Mouse (Mus musculus) lung, adult 2 months (tissue): ENCODE measurements around the gene Otop3.

Source experiments
- CTCF ChIP-seq: fragments of 200-500 bp; IDR thresholded peaks from 2 replicates; pipeline ENCODE4 v1.5.1; 2011; ENCODE audit warnings: mild to moderate bottlenecking, low read length, control low read depth; ENCODE audit not compliant: insufficient read depth
- POLR2A ChIP-seq: fragments of 200-500 bp; IDR thresholded peaks from 2 replicates; pipeline ENCODE4 v1.6.1; 2011; ENCODE audit warnings: low read depth, mild to moderate bottlenecking, control low read depth, low read length, borderline replicate concordance; ENCODE audit errors: extremely low read depth

DNA sequence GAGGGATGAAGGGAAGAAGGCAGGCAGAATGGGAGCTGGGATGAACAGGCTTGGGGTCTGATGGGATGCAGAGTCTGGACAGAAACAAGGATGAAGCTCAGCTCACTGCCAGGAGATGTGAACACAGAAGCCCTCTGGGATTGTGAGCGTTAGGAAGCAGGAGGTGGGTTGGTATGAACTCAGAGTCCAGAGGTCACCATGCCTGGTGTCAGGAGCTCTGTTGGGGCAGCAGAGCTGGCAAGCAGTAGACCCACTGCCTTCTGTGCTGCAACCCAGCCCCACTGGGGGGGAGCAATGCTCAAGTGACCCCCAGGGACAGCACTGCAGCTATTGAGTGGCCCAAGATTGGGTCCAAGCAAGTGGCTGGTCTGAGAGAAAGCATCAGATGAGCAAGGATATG, 3.3 kb downstream of the Otop3 start:
- no peak for TF ChIP-seq CTCF
- no peak for TF ChIP-seq POLR2A
